Mouse (Mus musculus) regulatory T cell (primary cell): ENCODE data around the gene Bean1.

Experiments
- in situ Hi-C: fragments of 300-600 bp; cut with MboI, MseI; formaldehyde crosslinking; loops from one replicate; pipeline ENCODE4 v1.15.1; 2025; ENCODE audit warnings: high pct_unique_total_duplicates

The Bean1 gene

DNA sequence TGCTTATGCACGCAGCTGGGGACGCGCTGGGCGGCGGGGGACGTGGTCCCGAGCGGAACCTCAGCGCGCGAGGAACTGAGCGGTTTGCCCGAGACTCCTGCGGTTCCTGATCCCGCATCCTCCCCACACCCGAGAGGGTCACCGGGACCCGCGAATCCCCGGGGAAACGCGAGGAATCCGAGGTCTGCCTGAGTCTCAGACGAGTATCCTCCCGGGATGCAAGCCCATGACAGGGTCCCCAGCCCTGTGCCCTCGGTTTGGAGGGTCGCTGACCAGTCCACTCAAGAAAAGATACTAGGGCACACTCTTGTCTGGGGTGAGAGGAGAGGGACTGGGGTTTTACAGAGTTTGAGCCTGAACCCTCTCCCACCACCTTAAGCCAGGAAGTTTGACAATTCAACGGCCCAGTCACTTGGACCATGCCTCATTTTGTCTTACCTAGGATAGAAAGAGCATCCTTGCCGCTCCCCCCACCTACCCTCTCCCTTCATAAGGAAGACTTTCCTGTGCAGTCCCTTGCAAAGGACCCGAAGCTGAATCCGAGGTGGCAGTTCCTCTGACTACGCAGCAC lies 893 bp downstream of the Bean1 start:
- in situ Hi-C loops, result no loop called here

DNA sequence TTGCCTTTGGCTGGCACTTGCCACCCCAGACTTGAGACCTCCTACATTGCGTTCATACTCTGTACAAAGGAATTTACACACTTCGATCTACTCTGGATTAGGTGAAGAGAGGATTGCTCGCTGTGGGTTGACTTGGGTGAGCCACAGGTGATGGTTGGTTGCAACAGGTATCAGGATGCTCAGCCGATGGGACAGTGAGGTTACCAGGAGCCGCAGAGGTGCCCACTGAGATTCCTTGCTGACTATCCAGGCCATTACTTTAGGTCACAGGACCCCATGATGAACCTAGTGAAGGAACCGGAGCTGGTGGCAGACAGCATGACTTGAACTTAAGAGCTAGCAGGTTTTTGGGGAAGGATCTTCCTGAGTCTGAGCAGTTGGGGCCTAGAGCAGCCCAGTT lies 2.2 kb downstream of the Bean1 start:
- in situ Hi-C loops, result no loop called here

DNA sequence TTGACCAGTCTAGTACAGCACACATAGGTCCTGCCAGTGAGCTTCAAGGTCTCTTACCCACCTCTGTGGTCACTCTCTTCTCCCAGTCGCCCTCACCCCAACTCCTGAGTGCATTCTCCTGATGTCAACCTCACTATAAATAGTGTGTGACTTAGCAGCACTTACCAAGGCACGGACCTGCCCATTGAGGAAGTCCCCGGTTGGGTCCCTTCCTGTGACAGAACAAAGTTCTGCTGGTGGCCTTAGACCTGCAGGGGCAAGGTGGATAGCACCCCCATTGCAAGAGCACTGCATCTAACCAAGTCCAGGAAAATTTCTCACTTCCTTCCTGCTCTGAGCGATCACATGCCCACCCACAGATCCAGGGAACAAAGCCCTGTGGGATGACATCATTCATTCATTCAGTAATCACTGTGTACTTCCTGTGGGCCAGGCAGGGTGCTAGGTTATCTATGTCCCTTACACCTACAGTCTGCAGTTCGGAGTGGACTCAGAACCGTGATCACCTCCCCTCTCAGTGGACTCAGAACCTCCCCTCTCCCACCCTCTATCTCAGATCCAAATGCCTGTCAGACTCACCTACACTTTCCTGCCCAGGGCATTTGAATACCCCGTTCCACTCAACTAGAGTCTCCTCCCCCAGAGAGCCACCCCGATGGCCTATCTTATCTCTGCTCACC lies 5.7 kb downstream of the Bean1 start:
- in situ Hi-C loops, result no loop called here

DNA sequence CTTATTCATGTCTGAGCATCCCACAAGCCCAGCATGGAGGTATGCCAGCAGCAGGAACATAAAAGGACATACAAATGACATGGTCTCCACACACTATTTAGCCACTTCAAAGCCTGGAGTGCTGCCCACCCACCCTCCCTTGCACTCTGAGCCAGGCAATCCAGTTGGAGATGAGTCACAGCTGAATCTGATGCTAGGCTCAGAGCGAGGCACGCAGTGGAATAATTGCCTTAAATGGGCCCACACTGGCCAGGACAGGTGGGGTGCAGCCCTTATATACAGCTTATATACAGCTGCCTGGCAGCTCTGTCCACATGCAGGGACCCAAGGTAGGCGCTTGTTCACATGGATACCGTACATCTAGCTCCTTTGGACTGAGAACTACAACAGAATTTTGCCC lies 6.8 kb downstream of the Bean1 start:
- in situ Hi-C loops, result no loop called here

DNA sequence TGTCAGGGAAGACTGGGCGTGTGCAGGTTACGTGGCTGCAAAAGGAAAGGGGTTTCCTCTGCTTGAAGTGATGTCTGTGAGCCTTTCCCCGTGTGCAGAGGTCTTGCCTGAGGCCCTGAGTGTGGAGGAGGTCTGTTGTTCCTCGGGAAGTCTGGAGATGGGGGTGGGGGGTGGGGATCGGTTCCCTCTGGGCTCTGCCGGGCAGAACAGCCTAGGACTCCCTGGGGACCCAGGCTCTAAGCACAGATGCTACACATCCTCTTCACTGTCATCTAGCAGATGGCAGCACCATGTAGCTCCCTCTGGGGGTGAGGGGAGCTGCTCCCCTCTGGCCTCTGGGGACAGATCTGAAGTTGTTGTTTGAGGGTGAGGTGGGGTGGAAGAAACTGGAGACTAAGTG lies 14.7 kb downstream of the Bean1 start:
- in situ Hi-C loops, result no loop called here

DNA sequence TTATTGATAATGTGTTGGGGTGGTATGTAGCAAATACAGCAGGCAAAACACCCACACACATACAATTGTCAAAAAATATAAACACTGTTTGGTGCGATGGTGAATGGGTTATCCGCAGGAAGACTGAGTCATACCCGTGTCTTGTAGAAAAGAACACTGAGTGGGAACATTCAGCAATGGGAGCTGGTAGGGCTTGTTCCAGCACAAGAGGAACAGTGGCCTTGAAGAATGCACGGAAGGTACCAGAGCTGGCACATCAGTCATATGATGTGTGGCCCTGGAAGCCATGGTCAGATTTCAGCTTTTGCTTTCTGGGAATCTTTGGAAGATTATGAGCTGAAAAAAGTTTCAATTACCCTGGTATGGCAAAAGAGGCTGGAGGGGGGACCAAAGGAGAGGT lies 16.6 kb downstream of the Bean1 start:
- in situ Hi-C loops, result no loop called here

DNA sequence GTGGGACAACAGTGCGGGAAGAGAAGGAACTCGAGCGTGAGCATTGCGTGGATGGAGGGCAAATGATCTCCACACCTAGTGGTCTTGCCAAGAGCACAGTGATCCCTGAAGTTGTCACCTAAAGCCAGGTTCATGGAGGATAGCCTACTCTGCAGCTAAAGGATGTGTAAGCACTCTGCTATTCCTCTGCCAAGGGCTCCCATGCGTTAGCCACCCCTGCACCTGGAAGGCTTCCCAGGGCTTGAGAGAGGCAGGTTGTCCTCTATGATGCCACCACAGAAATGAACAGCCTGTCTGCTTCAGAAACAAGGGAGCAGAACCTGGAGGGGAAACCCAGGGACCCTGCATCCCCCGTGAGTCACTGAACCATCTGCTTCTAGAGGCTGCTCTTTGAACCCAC lies 17.4 kb downstream of the Bean1 start:
- in situ Hi-C loops, result no loop called here

DNA sequence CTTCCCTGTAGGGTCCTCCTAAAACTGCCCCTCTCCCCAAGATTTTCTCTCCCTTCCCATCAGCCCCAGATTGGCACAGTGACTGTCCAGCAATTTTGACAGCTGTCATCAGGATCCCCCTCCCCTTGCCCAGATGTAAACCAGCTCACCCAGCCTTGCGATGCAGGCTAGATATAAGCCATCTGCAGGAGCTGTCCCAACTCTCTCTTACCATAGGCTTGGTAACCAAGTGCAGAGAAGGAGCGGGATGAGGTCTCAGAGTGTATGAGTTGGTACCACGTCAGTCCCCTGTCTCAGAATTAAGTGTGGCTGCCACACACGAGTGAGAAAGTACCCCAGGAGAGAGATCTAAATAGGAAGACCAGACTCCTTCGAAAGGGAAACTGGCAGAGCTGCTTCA lies 18.2 kb downstream of the Bean1 start:
- in situ Hi-C loops, result no loop called here

DNA sequence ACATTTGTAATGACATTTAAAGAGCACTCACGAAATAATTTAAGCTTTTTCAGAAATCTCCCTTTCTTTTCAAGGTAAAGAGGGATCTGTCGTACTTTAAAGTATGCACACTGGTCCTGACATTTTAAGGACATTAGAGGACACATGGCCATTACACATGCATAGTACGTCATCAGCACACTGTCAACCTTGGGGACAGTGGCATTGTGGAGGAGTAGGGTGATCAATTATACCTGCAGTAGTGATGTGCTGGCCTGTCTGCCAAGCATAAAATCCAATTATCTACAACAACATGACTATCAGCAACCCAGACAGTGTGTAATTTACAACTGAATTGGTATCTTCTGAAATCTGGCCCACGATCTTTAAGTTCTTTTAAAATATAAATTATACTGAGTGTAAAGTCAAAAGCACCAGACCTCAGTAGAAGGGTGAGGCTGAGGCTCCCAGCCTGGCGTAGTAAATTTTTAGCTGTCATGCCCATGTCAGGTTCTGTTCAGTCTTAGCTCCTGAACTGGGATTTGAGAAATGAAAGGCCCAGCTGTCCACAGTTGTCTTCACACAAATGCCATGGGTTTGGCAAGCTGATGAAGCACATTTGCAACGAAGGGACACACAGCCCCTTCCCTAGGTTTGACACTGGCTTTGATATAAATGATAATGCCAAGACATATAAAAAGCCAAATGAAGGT lies 20.7 kb downstream of the Bean1 start:
- in situ Hi-C loops, result no loop called here

DNA sequence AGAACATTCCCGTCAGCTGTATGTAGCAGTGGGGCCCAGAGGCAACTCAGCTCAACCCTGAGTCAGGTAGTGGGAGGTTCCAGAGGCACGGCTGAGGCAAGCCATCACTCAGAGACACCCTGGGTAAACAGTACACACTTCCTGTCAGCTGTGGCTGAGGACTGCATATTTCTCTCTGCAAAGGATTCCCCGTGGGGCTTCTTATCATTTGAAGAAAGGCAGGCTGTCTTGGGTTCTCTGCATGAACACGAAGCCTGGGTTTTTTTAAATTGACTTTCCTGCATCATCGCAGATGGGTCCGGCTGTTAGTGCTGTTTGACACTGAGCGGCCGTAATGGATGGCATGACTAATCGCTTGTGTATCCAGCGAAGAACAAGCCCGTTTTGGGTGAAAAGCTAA lies 21.3 kb downstream of the Bean1 start:
- in situ Hi-C loops, result no loop called here

DNA sequence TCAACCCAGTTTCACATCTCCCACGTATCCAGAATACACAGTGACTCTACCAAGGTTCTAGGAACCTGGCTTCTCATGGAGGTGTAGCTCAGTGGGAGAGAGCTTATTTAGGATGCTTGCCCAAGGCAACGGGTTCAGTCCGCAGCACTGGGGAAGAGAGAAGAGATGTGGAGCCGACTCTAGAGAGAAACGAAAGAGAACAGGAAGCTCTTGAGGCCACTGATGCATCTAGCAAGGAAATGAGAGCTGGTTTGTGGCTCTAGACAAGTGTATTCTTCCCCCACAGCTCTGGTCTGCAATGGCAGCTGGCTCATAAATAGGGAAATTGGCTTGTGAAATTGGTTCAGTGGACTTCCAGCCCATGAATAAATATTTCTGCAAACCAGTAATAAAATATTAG lies 29.6 kb downstream of the Bean1 start:
- in situ Hi-C loops, result no loop called here

DNA sequence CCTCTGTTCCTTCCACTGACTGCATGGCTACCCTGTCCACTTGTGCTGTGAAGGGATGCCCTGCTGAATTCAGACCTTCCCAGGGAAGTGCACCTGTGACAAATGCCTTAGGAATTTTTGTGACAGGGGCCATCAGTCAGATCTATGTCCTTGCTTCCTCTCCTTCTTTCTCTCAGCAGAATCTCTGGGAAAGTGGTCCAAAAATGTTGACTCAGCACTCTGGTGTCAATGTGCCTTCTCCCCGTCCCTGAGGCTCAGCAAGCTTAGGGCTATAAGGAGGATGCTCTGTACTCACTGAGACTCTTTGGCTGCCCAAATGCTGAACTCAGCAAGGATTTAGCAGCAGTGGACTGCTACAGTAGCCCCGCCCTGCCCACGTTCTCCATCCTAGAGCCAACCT lies 31.4 kb downstream of the Bean1 start:
- in situ Hi-C loops, result no loop called here

DNA sequence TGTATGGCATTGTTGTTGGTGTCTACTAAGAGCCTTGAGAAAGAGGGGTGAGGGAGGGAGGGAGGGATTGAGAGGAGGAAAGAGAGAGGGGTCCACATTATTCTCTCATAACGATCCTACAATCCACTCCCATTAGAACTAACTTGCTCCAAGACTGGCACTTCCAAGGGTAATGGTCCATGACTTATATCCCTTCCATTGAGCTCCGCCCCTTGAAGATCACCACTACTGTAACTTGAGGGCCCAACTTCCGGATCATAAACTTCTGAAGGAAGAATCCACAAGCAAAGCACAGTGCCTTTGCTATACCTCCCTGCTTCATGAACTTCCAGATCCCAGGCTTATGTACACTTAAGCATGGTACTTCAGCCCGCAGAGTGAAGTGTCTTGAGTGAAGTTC lies 32.1 kb downstream of the Bean1 start:
- in situ Hi-C loops, result no loop called here

DNA sequence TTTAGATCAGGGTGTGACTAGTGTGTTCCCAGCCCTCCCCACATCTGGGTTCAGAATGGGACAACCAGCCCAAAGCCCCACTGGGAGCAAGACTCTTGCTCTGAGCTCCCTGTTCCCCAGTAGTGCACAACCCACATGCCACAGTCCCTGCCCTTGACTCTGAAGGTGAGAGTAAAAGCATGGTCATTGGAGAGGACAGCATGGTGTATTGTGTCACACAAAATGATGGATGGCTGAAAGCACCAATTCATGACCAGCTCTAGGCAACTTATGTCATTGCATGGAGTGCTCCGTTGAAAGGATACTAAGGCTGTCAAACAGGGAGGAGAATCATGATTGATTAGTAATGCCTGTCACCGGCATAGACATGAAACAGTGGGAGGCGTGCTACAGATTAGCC lies 35.0 kb downstream of the Bean1 start:
- in situ Hi-C loops, result no loop called here

DNA sequence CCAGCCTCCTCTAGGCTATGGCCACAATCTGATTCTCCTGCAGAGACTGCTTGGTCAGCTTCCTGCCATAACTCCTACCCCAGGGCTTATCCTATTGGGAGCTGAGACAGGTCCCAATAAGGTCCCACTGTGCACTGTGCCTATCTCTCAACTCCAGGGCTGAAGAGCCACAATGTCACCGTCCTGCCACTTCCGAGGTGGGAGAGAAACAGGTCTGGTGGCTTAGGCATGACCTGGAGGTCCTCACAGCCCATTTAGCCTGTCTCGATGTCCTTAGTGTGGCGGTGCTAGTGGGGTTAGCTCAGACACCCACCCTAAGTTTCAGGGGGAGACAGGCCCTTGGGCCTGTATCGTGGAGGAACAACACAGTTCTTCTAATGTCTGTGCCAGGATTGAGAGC lies 47.4 kb downstream of the Bean1 start:
- in situ Hi-C loops, result loop anchor here (5.0 kb wide), 1 partner anchor 75 kb away; no protein-coding TSS in a partner anchor

DNA sequence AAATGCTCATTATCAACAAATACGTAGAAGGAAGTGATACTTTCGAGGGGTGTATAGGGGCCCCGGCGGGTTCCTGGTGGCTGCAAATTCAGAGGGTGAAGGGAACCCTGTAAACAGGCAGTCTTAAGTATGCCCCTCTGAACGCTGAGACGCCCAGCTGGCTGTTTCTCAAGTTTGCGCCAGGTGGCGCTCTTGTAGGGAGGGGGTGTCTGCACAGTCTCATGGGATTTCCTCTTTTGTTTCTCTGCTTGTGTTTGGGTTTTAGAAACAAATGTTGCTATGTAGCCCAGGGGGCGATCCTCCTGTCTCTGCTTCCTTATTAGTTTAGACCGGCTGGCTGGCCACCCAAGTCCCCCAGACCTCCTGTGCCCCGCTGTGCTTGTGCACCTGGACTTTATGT lies 48.8 kb downstream of the Bean1 start:
- in situ Hi-C loops, result loop anchor here (5.0 kb wide), 1 partner anchor 77 kb away; no protein-coding TSS in a partner anchor

DNA sequence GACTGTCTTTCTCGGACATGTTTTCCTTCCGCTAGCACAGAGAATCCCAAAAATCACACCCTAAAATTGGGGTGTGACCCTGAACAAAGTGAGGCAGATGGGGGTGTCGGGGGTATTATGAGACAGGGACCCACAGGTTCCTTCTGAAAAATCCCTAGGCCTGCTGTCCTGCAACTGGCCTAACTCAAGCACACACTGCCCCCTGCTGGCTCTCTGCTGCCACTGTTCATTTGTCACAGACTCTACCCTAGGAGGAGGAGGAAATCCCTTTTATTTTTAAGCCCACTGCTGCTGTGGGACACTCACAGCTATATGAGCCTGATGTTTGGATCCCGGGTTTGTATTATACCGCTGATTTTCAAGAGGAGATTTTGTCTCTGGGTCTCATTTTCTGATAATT lies 49.6 kb downstream of the Bean1 start:
- in situ Hi-C loops, result loop anchor here (5.0 kb wide), 1 partner anchor 78 kb away; no protein-coding TSS in a partner anchor

DNA sequence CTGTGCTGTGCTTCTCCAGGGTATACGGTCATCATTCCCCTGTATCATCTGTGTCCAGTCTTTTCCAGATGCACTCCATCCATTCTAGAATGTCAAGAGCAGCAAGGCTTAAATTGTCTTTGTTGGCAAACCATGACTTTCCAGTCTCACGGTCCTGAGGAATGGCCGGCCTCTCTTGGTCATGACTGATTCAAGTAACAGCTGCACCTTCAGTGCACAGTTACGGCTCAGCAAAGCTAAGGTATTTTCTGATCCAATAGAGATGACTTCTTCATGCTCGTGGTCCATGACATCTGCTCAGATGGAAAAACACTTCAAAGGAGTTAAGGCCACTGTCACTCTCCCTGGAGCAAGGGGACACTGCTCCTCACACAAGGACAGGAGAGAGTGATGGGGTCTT lies 56.8 kb downstream of the Bean1 start:
- in situ Hi-C loops, result no loop called here

DNA sequence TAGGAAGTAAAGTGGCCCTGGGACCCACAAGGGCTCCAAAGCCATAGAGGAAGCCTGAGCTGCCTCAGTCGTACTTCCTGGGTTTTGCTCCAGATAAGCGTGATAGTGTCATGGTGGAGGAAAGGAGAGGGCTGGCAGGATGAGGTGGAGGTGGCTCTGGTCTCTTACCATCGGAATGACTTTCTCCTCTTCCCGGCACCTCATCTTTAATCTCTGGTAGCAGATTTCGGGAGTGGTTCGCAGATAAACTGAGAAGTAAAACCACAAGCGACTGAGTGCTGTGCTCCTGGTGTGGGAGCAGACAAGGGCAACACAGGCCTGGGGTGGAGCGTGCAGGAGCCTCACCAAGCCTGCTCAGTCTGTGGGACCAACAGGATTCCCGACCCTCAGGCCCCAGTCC lies 60.1 kb downstream of the Bean1 start:
- in situ Hi-C loops, result no loop called here

DNA sequence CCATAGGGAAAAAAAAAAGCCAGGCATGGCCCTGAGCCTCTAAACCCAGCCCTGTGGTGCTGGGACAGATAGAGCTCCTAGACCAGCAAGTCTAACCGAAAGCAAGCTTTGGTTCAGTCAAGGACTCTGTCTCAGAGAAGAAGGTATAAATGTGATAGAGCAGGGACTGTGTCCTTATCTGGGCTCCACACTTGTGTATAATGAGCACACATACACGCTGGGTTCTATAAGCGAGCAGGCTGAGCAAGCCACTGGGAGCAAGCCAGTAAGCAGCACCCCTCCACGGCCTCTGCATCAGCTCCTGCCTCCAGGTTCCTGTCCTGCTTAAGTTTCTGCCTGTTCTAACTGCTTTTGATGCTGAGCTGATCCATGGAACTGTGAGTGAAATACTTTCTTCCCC lies 61.8 kb downstream of the Bean1 start:
- in situ Hi-C loops, result no loop called here

DNA sequence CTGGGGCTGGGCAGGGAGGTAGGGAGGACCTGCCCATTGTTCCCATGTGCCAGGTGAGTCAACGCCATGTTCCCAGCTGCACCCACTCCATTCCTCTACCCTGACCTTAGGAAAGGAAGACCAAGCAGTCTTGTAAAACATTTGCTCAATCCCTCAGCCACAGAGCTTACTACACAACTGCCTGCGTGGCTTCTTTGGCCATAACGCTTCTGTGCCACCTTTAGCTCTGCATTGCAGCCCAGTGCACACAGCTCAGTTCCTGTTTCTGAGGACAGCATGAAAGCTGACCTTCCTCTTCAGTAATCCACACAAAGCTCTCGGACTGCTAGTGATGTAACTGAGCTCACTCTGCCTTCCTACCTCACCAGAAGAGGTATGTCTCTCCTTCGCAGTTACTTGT lies 62.7 kb downstream of the Bean1 start:
- in situ Hi-C loops, result no loop called here

DNA sequence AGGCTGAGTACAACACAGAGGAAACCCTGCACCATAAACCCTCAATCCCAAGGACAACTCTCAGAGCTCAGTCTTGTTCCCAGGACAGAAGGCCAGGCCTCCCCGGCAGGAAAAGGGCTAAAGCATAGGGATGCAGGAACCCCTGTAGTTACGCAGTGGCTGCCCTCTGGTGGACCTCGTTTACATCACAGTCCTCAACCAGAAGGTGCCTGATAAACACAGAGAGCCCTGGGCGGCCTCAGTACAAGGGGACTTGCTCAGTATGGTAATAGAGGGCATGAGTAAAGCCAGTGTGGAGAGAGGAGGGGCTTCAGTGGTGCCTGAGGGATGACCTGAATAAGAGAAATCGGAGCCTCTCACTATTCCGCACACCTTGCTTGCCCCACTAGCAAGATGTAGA lies 64.3 kb downstream of the Bean1 start:
- in situ Hi-C loops, result no loop called here

DNA sequence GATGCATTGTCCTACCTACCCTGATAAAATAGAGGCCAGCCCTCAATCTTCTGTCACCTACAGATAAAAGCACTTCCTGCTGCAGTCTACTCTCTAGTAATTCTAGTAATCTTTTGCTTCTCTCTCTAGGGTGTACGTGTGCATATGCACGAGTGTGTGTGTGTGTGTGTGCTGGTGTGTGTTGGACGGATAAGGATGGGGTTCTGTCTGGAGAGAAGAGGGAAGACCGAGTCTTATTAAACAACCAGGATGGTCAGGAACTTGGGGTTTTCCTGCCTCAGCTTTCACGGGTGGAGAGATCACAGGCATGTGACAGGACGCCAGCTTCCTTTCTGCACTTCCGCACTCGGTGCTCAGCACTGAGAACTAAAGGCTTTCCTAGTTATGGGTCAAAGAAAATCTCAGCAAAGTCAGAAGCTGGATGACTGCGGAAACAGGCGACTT lies 69.2 kb downstream of the Bean1 start:
- in situ Hi-C loops, result no loop called here
